Mouse (Mus musculus) erythroblast, embryonic 14.5 days (primary cell): ENCODE results near the gene 2210011C24Rik. TPM values are rescaled to one million over a fixed set of nuclear protein-coding genes. Genes with fewer than 3 reads are reported as not detected.
A peak's percentile ranks its signal among the peaks of the same experiment; 100 is the strongest.
"Not testable (repeated sequence)": the region's sequence is repeated elsewhere in the genome, so short reads cannot be mapped to it uniquely, and the experiment has no call there.

Source experiments
- H3K27me3 ChIP-seq: 2 replicates; pipeline ENCODE4 v1.6.1; 2012; ENCODE audit warnings: inconsistent platforms; ENCODE audit not compliant: control insufficient read depth
- H3K36me3 ChIP-seq: 2 replicates; pipeline ENCODE4 v1.6.1; 2012; ENCODE audit warnings: mild to moderate bottlenecking, inconsistent platforms; ENCODE audit not compliant: control insufficient read depth
- H3K4me1 ChIP-seq: 2 replicates; pipeline ENCODE4 v1.6.1; 2012; ENCODE audit warnings: inconsistent platforms; ENCODE audit not compliant: control insufficient read depth
- H3K4me3 ChIP-seq: replicated peaks from 2 replicates; pipeline ENCODE3; 2012; ENCODE audit warnings: moderate library complexity, mild to moderate bottlenecking, inconsistent platforms
- H3K9me3 ChIP-seq: 2 replicates; pipeline ENCODE4 v1.6.1; 2012; ENCODE audit warnings: low read length, inconsistent platforms, mixed read lengths; ENCODE audit not compliant: control insufficient read depth
- GATA1 ChIP-seq: IDR thresholded peaks from 2 replicates; pipeline ENCODE4 v1.6.1; 2012; ENCODE audit warnings: low read length, inconsistent platforms, mixed read lengths
- TAL1 ChIP-seq: IDR thresholded peaks from 3 replicates; pipeline ENCODE4 v1.6.1; 2012; ENCODE audit warnings: low read length, inconsistent platforms, mixed read lengths
- polyA plus RNA-seq: library from polyadenylated mRNA; stranded (reverse); fragments of >175 nt; gene quantifications from 2 replicates; pipeline ENCODE4 v1.2.3, GENCODE M21; 2012

The 2210011C24Rik gene
- polyA plus RNA-seq, 1 experiment = not detected

- Histone ChIP-seq H3K36me3 (peaks cover 11% of the 10 kb centered on the region), H3K4me1 (peaks cover 37% of the 10 kb centered on the region), H3K27me3 (peaks cover 49% of the 10 kb centered on the region), H3K4me3 (no peak overlapping the region), H3K9me3 (peaks cover 14% of the 10 kb centered on the region; the same call in 1 of the 2 replicates)
- TF ChIP-seq GATA1 = no peak
- TF ChIP-seq TAL1 = no peak
Observed at GRCm38 (mm10) chr8:84008362-84008761, 3.6 kb downstream of the 2210011C24Rik start.

DNA sequence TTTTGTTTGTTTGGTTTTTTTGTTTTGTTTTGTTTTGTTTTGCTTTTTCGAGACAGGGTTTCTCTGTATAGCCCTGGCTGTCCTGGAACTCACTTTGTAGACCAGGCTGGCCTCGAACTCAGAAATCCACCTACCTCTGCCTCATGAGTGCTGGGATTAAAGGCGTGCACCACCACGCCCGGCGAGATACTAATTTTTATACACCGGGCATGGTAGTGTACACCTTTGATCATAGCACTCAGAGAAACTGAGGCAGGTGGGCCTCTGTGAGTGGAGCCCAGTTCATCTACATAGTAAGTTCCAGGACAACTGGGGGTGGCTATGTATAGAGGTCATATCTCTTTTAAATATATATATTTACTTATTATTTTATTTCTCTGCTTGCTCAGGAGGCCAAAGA lies 6.5 kb downstream of the 2210011C24Rik start:
- Histone ChIP-seq H3K36me3 (peaks cover 39% of the 10 kb centered on the region), H3K4me1 (peaks cover 41% of the 10 kb centered on the region), H3K27me3 (peaks cover 20% of the 10 kb centered on the region)
- H3K9me3 ChIP-seq, H3K4me3 ChIP-seq: not testable (repeated sequence)

DNA sequence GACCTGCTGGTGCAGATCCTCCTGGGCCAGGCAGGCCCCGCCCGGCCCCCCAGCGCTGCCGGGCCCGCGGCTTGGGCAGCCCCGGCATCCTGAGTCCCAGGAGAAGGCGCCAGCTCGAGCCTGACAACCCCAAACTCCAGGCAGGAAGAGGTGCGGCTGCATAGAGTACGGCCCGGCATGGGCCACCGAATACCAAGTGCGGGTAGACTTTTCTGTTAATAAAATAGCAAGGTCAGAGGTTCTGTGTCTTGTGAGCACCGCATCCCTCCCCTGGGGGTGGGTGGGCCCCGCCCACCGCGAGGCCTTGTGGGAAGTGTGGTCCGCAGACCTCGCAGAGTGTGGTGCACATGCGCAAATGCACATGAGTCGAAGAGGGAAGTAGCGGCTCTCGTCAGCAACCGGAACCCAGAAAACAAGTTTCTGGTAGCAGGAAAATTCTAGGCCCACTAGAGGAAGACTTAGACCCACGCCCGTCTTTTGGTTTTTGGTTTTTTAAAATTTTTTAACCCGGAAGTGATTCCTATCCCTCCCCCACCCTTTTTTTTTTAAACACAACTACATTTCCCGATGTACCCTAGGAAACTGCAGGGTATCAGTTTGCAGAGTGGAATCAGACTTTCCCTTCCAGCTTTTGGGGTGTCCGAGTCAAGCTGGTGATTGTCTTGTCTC lies 7.3 kb downstream of the 2210011C24Rik start:
- TF ChIP-seq GATA1 = no peak
- no peak for TF ChIP-seq TAL1
- H3K4me3 ChIP-seq = peak overlapping the region; percentile 65
- peaks cover 12% of the 10 kb centered on the region for H3K27me3 ChIP-seq
- peaks cover 43% of the 10 kb centered on the region for H3K4me1 ChIP-seq
- peaks cover 4% of the 10 kb centered on the region; the same call in 1 of the 2 replicates for H3K9me3 ChIP-seq
- H3K36me3 ChIP-seq = peaks cover 48% of the 10 kb centered on the region

GRCm38 (mm10) chr8:84003612-84004246 lies 8.2 kb downstream of the 2210011C24Rik start:
- TF ChIP-seq TAL1 (no peak), GATA1 (no peak)
- Histone ChIP-seq H3K4me1 (peaks cover 53% of the 10 kb centered on the region), H3K27me3 (peaks cover 5% of the 10 kb centered on the region), H3K9me3 (peaks cover 4% of the 10 kb centered on the region; the same call in 1 of the 2 replicates), H3K36me3 (peaks cover 57% of the 10 kb centered on the region), H3K4me3 (peak overlapping the region; percentile 65)

GRCm38 (mm10) chr8:84002957-84003611 lies 8.9 kb downstream of the 2210011C24Rik start:
- TF ChIP-seq TAL1 (no peak), GATA1 (no peak)
- H3K4me3 ChIP-seq = no peak overlapping the region
- peaks cover 4% of the 10 kb centered on the region; the same call in 1 of the 2 replicates for H3K9me3 ChIP-seq
- H3K27me3 ChIP-seq = no peaks in the 10 kb centered on the region
- peaks cover 58% of the 10 kb centered on the region for H3K4me1 ChIP-seq
- peaks cover 61% of the 10 kb centered on the region for H3K36me3 ChIP-seq

DNA sequence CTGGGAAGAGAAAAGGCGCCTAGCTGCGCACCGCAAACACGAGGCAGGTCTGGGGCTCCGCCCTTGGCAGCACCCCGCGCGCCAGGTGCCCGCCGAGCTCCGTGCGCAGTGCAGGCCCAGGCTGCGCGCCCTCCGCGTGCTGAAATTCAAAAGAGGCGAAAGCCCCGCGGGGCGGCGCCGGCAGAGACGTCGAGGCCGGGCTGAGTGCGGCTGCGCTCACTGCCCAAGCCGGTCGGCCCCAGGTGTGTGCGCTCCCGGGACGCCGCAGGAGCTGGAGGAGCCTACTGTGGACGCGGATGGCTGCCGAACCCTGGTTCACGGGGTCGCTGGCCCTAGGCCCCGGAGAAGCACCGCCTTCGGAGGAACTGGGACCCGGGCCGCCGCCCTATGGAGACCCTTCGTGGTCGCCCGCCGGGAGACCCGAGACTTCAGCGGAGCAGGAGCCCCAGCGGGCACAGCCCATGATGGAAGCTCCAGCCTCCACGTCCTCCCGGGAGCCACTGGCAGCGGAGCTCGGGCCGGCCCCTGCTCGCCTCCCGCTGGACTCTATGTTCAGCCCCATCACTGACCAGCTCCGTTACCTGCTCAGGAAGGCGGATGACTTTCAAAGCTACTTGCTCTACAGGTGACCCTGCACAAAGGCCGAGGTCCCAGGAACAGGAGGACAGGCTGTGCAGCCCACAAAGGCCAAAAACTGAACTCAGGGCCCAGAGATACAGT lies 10.5 kb downstream of the 2210011C24Rik start, which contains the start of gene 1700067K01Rik:
Gene 1700067K01Rik, plus strand, starts transcription at position 222 of the 720 bp plus-strand sequence.
- Histone ChIP-seq H3K27me3 (no peaks in the 10 kb centered on the region), H3K9me3 (peaks cover 4% of the 10 kb centered on the region; the same call in 1 of the 2 replicates), H3K4me3 (no peak within 1 kb of the TSS), H3K36me3 (peaks cover 61% of the 10 kb centered on the region), H3K4me1 (peaks cover 61% of the 10 kb centered on the region)
- TF ChIP-seq GATA1 = no peak
- no peak for TF ChIP-seq TAL1

GRCm38 (mm10) chr8:83999825-84000224 lies 12.1 kb downstream of the 2210011C24Rik start:
- Histone ChIP-seq H3K4me1 (peaks cover 68% of the 10 kb centered on the region), H3K9me3 (peaks cover 4% of the 10 kb centered on the region; the same call in 1 of the 2 replicates), H3K4me3 (peak overlapping the region; percentile 91), H3K27me3 (no peaks in the 10 kb centered on the region), H3K36me3 (peaks cover 69% of the 10 kb centered on the region)
- TF ChIP-seq GATA1 = no peak
- no peak for TF ChIP-seq TAL1

DNA sequence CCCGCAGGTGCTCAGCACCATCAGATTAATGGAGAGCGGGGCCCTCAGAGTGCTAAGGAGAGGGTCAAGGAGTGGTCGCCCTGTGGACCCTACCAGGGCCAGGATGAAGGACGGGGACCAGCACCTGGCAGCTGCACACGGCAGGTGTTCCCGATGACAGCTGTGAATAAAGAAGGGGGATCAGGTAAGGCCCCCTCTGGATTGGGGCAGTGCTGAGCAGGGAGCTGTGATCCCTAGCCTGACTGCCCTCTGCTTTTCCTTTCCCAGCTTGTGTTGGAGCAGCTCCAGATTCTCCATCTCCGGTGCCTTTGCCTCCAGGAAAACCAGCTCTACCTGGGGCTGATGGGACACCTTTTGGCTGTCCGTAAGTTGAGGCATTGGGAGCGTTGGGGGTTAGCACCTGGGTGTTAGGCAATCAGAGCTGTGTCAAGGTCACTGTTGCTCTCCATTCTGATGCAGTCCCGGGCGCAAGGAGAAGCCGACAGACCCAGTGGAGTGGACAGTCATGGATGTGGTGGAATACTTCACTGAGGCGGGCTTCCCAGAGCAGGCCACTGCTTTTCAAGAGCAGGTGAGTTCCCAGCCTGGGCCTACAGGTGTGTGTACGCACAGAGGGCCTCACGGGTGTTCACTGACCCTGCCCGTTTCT lies 12.8 kb downstream of the 2210011C24Rik start:
- peaks cover 65% of the 10 kb centered on the region for H3K4me1 ChIP-seq
- TF ChIP-seq GATA1 = no peak
- TF ChIP-seq TAL1 = no peak
- H3K4me3 ChIP-seq = peak overlapping the region; percentile 91
- peaks cover 4% of the 10 kb centered on the region; the same call in 1 of the 2 replicates for H3K9me3 ChIP-seq
- no peaks in the 10 kb centered on the region for H3K27me3 ChIP-seq
- peaks cover 73% of the 10 kb centered on the region for H3K36me3 ChIP-seq
